Mouse (Mus musculus) T-helper 2 cell (primary cell): ENCODE measurements around the gene Elovl2.
"Not testable (repeated sequence)": the region's sequence is repeated elsewhere in the genome, so short reads cannot be mapped to it uniquely, and the experiment has no call there.

Source experiments
- in situ Hi-C: fragments of 300-600 bp; cut with MboI, MseI; formaldehyde crosslinking; loops from one replicate; pipeline ENCODE4 v1.15.1; 2025; ENCODE audit warnings: high pct_unique_total_duplicates

The Elovl2 gene

DNA sequence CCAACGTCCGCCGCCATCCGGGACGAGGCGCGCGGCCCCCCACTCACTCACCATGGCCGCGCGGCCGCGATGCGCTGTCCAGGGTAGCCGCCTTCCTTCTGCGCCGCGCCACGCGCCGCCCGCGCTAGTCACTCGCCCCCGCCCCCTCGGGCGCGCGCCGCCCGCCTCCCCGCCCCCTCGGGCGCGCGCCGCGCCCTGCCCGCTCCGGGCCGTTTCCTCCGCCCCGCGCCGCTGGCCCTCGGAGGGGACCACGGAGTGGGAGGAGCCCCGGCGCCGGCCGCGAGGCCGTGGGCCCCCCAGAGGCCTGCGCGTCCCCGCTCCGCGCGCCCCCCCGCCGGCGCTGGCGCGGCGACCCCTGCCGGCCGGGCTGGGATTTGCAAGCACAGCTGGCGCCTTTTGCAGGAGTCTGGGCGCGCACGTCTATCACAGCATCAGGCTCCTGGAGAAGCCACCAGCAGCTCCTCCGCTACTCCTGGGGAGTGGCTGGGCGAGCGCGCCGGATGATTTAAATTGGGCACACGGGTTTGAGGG lies at the start of gene Elovl2:
TSS of gene Elovl2 (minus strand) at position 102 of the 531 bp plus-strand sequence.
- in situ Hi-C loops = no loop called here

DNA sequence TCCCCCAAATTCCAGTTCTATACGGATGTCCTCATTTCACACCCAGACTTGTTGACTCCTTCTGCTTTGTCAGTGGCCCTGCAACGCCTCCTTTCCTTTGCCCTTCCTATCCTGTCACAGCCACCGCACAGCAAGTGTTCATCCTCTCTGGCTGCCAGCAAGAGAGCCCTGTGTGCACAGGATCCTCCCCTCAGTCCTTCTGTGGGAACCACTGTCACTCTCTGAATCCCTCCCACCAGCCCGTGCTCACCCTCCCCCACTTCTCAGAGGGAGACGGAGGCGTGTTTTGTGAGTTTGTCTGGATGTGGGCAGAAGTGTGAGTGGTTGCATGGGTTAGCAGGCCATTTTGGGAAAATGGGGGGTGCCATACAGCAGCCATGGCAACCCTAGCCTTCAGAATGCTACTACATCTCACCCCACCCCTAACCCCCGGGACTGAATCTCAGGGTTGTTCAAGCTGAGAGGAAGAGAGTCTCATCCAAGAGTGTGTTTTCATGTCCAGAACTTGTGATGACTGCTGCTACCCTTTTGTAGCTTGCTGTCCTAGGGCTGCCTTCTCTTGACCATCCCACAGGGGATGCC lies 47.7 kb upstream of the Elovl2 start:
- in situ Hi-C loops = no loop called here

DNA sequence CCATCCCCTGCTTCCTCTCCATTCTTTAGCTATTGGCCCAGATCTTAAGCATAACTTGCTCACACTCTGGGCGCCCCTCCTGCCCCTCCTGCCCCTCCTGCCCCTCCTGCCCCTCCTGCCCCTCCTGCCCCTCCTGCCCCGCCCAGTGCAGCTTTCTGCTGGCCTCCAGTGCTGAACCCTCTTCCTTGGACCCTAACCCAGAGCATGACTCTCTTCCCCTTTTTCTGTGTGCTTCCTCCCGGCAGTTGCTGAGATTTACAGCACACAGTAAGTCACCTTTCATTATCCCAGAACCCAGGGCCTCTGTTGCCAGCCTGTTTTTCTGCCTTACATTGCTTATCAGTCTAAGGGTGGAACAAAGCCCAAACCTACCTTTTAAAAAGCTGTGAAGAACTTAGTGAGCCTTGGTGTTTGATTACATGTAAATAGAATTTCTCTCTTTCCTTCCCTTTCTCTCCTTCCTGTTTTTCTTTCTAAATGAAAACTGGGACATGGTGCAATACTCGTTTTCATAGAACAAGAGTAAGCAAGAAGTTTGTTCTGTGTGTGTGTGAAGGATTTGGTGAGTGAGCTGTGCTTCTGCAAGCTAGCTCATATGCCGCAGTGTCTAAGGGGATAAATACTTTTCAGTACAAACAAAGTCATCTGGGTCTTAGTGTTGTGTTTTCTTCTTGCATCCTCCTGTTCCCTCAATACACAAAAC lies 43.2 kb upstream of the Elovl2 start:
- in situ Hi-C loops = no loop called here

DNA sequence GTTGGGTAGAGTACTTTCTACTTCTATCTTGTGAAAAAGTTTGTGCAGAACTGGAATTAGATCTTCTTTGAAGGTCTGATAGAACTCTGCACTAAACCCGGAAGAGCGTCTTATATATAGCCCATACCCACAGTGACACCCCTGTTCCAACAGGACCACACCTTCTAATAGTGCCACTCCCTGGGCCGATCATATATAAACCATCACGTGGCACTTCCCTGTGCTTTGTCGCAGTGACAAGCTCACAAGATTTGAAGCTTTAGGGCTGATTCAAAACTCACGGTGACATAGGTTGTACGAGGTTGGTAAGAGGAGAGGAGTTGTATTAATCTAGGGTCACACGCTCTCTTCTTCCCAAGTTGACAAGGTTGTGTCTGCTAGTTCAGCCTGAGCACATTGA lies 41.4 kb upstream of the Elovl2 start:
- in situ Hi-C loops = not testable (repeated sequence)

DNA sequence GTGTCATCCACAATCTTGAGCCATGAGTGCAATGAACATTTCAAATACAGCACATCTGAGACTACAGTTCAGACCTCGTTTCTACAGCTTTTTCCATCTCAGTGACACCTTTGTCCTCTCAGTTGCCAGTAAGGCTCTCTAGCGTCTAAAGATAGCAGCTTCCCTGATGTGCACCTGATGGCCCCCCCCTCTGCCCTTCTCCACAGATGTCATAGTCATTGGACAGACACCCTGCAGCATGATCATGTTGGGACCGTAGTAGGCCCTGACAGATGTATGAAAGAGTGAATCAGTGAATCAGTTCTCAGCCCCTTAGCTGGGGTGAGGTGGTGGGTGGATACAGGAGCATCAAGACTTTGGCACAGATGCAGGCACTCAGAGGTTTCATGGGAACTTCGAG lies 37.6 kb upstream of the Elovl2 start:
- in situ Hi-C loops = no loop called here

DNA sequence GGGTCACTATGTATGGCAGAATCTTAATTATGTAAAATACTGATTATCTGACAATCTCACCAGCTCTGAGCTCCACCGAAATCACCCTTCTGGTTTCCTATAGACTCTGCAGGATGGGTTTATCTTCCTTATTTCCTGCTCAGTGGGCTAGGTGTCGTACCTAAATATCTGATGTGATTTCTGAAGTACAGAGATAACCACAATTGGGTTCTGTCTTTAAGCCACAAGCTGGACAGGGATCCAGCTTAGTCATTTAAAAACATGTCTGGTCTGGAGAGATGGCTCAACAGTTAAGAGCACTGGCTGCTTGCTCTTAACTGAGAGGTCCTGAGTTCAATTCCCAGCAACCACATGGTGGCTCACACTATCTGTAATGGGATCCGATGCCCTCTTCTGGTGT lies 36.8 kb upstream of the Elovl2 start:
- in situ Hi-C loops = no loop called here

DNA sequence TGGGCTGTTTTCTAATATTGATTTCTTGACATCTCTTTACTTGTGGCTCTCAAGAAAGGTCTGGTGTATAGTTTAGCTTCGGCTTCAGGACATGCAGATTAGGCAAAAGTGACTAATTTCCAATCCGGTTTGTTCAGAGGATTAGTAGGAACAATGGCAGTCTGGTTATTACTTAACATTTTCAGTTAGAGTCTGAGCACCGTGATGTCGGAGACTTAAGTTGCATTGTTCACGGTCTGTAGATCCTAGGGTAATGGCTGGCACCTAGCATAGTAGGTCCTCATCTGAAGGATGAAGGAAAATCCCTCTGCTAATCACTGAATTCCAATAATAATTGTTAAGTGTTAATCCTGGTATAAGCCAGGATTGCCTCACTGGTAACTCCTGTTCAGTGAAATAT lies 35.9 kb upstream of the Elovl2 start:
- in situ Hi-C loops = no loop called here

DNA sequence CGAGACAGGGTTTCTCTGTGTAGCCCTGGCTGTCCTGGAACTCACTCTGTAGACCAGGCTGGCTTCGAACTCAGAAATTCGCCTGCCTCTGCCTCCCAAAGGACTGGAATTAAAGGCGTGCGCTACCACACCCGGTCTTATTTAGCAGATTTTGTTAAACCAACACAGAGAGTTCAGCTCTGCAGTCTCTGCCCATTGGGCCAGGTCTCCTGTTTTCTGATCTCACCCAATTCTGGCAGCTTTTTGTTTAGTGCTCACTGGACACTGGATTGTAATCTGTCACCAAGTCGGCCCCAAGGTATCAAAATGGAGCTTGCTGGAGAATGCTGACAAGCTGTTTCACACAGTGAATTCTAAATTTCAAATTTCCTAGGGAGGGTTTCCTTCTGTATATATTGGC lies 32.5 kb upstream of the Elovl2 start:
- in situ Hi-C loops = no loop called here

DNA sequence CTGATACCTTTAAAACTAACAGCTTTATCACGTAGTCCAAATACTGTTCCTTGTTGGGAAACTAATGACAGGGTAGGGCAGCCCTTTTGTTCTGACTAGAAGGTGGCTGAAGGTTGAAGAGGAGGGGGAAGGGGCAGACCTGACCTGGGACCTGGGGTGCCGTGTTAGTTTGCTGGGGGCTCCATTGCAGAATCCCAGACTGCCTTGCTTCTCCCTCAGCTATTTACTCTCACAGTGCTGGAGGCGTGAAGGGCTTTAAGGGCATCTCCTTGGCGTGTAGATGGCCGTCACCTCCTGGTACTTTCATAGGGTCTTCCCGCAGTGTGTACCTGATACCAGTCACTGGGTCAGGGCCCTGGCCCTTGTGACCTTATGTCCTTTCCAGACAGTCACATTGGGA lies 31.9 kb upstream of the Elovl2 start:
- in situ Hi-C loops = no loop called here

DNA sequence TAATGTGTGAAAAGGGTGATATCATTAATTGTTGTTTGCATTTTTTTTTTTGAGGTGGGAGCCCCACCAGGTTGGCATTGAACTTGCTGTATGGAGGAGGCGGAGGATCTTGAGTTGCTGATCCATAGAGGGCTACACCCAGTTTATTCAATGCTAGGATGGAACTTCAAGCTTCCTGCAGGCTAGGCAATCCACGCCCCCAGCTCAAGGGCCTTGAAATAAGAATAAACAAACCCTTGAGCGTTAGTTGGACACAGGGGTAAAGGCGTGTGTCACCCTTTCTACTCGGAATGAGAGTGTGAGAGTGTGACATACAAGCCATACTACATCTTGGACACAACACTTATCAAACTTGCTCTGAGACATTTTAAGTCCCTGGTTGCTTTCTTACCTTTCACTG lies 31.5 kb upstream of the Elovl2 start:
- in situ Hi-C loops = no loop called here

DNA sequence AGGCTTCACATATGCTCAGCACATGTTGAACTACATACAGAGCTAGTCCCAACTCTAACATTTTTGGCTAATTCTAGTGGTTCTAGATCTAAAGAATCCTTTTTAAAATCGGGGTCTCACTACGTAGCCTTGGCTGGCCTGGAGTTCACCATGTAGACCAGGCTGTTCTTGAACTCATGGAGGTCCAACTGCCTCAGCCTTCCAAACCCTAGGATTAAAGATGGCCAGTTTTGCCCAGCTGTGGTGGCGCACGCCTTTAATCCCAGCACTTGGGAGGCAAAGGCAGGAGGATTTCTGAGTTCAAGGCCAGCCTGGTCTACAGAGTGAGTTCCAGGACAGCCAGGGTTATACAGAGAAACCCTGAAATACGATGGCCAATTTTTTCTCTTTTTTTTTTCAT lies 31.0 kb upstream of the Elovl2 start:
- in situ Hi-C loops = not testable (repeated sequence)

DNA sequence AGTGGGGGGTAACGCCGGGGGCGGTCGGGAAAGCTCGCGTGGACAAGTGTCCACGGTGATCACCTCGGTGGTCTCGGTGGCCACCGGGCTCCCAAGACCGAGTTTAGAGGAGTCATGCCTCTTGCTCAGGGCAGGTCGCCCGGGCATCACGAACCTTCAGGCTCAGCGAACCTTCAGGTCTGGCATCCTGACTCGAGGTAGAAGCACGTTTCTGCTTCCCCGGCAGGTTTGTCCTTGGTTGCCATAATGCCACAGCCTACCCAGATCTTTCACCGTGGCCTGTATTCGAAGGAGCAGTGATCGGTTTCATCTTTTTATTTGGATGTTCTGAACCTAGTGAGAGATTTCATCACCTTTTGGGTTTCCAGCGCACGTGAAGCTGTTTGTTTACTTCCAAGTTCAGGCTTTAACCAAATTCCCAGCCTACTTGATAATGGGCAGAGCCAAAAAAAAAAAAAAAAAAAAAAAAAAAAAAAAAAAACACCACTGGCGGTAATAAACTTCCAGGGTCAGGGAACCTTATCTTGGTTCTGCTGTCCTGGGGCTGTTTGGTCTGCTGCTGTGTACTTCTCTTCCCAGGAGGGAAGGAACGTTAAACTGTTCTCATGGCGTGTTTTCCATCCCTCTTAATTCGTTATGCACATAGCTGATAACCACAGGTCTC lies 30.2 kb upstream of the Elovl2 start:
- in situ Hi-C loops = no loop called here

DNA sequence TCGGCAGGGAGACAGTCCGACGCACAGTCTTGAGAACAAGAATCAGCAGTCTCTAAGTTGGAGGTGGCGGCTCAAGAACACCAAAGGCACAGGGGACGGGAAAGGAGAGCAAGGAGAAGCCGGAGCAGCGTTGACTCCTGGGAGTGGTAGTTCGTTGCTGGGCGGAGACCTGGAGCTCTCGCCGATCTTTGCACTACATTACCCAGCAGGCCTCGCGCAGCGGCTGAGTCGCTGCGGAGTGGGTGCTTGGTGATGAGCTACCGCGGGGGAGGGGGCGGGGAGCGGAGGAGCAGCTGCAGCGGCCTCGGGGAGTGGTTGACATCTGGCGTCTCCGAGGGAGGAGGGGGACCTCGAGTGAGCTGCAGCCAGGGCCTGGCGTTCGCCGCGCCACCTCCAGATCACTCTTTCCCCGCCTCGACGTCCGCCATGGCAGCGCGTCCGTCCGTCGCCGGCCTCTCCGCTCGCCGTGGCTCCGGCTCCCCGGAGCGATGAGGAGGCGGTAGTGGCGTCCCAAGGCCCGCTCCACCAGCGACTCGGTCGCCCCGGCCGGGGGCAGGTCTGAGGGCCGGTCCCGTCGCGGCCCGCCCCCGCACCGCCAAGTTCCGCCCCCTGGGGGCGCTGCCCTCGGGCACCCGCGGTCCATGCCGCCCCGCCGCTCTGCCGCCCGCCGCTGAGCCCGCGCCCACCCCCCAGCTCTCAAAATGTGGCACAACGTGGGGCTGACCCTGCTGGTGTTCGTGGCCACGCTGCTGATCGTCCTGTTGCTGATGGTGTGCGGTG lies 29.5 kb upstream of the Elovl2 start, which contains the start of gene Smim13:
TSS of gene Smim13 (plus strand) at position 307 of the 780 bp plus-strand sequence.
- in situ Hi-C loops = loop anchor here (5.0 kb wide), 1 partner anchor 252 kb away; no protein-coding TSS in a partner anchor

DNA sequence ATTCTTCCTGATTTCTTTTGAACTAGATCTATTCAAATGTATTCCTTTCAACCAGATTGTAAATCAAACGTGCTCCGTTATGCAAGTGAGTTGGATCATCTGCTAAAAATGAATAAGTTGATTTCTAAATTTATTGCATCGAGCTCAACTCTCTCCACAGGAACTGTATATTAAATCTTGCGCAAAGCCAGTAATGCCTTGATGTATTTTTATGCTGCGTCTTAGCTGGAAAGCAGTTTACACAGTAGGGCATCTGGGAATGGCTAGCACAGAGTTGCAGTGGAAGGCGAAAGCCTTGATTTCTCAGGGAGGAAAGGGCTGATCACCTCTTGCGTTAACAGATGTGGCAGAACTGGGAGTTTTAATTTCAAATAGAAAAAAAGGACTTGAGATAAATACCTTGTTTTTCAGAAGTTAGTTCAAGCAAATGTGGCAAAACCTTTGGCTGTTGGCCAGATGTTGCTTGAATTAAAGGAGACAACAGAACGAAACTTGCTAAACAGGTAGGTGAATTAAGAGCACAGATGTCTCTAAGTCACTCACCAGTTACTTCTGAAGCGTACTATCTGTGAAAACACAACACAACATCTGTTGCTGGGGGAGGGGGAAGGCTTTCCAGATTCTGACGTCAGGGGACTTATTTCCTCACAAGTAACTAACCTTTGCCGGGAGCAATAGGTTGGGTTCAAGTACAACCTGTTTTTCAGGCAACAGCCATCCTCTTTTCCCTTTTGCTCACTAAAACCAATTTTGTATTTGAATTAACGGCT lies 28.7 kb upstream of the Elovl2 start:
- in situ Hi-C loops = loop anchor here (5.0 kb wide), 1 partner anchor 252 kb away; no protein-coding TSS in a partner anchor

DNA sequence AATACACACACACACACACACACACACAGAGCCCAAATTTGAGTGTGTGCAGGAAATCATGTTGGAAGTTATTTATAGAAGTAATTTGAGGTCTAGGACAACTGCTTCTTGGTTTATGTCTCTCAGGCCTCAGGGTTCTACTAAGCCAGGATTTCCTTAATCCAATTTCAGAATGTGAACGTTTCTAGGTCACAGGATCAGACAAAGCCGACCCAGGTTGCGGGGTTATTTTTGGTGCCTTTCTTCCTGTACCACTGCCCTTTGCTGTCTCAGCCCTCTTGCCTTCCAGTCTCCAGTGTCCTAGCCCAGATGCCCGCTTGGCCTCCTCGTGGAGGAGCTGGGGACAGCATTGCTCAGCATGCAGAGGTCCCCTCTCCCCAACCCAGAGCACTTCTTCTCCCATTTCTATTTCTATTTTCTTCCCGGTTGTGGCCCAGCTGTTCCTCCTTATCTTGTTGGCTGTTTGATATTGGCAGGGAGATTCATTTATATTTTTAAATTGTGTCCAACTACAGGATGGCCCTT lies 24.2 kb upstream of the Elovl2 start:
- in situ Hi-C loops = loop anchor here (5.0 kb wide), 1 partner anchor 157 kb away; no protein-coding TSS in a partner anchor

DNA sequence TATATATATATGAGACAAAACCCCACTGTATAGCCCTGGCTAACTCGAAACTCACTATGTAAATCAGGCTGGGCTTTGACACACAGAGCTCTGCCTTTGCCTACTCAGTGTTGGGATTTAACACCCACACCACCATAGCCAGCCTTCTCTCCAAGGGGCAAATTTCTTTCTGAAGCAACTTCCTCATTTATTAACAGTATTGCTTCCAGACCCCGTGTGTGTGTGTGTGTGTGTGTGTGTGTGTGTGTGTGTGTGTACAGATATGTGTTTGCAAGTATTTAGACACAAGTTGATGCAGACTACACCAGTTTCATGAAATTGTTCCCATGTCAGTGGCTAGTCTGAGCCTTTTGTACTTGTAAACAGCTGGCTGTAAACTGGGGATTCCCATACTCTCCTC lies 21.4 kb upstream of the Elovl2 start:
- in situ Hi-C loops = loop anchor here (5.0 kb wide), 1 partner anchor 154 kb away; no protein-coding TSS in a partner anchor

DNA sequence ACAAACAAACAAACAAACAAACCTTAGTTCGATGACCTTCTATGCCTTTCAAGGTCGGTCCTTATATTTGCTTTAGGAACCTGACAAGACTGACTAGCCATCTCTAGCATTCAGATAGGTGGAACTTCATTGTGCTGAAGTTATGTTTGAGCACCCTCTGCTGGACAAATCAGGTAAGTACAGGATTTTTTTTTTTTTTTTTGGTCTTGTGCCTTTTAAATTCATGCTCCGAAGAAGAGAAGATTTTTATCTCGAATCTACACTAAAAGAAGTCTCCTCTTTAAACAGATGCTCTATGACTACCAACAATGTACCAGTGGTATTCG lies 18.6 kb upstream of the Elovl2 start:
- in situ Hi-C loops = loop anchor here (5.0 to 10.0 kb wide), 3 partner anchors 91 to 394 kb away; partner anchors contain the start of gene Tmem14c

DNA sequence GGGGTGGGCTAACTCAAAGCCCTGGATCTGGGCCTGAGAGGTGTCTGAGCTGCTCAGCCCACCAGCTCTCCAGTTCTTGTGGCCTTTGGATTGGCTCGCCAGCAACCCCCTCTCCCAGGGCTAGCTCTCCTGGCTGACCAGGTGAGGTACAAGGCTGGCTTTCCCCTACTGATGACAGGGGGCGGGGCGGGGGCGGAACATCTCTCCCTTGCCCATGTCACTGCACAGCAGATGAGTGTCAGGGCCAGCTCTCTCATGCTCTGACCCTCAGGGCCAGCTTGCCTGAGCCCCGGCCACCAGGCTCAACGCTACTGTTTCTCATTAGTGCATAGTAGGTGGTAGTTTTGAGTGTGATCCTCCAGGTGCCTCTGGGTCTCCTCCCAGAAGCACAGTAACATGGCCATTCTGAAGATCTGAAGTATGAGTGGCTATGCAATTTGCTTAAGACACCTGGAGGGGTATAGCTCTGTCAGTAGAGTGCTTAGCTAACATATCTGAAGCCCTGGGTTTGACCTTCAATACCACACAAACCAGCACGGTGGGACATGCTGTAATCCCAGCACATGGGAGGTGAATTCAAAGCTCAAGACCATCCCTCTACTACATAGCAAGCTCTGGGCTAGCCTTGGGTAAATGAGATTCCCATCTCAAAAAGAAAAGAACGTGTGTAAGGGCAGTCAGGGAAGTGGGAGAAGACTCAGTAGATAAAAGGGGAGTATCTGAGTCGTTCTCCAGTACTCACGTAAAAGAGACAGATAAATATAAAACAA lies 18.0 kb upstream of the Elovl2 start:
- in situ Hi-C loops = loop anchor here (5.0 to 10.0 kb wide), 3 partner anchors 91 to 393 kb away; partner anchors contain the start of gene Tmem14c

DNA sequence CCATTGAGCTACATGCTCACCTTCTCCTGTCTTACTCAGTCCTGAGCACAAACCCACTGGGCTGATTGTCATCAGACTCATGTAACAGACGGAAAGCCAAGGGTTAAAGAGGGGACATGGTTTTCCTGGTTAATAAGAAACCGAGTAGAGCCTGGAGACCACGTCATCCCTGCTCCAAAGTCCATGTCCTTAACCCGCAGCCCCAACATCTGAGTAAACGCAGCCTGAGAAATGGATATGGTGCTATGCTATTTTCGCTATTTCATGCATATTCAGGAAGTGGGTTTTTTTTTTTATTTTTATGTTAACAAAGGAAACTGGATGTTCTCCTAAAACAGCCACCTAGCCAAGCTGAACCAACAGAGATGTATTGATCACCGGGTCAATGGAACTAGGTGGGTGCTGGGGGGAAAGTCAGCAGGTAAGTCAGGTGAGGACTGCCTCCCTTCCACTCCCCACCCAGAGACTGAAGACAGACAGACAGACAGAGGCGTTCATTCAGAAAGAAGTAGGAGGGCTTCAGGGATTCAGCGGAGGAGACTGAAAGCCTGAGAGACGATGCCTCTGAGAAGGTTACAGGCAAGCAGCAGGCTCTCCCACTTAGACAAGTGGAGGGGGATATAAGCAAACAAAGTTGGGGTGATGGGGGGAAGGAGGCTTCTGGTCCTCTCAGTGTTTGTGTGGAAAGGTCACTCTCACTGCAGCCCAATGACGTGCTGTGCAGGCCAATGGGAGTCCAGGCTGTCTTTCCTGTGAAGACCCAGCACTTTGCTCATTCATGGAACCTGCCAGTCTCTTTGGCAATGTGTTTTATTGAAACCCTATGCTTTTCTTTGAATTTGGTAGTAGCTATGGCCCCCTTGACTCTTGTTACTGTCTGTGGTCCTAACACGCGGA lies 15.9 kb upstream of the Elovl2 start:
- in situ Hi-C loops = loop anchor here (5.0 to 10.0 kb wide), 3 partner anchors 89 to 391 kb away; partner anchors contain the start of gene Tmem14c
